Mouse (Mus musculus): ENCODE data around the gene Olfr805. TPM values are rescaled to one million over a fixed set of nuclear protein-coding genes. Genes with fewer than 3 reads are reported as not detected.

The Olfr805 gene
- polyA plus RNA-seq, 1 experiment: not detected

DNA sequence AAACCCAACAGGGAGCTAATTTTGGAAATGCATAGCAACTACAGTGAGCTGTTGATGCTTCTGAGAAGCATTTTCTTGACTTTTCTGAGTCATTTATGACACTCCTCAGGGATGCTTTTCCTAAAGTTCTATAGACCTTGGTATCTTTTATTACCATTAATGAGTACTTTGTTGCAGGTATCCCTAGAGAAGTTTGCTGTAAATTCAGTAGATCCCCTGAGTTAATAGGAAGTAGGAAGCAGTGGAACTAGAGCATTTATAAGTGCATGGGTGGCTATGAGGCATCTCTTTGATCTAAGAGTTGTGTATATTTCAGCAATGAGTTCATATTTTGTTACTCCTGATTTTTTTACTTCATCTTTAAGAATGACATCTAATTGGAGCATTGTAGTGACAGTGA is 26.3 kb downstream of the Olfr805 start, which contains the start of gene Olfr804:
Gene Olfr804, plus strand, starts transcription at position 301 of the 400 bp plus-strand sequence.
- H3K4me3 ChIP-seq (ENCODE audit: insufficient read depth, poor library complexity, severe bottlenecking): no peak within 1 kb of the TSS
- TF ChIP-seq CTCF (IDR thresholded peaks at IDR 0.05; ENCODE audit: control insufficient read depth, insufficient read depth, insufficient read length) (no peak), CEBPB (IDR thresholded peaks at IDR 0.05; ENCODE audit: low read depth) (no peak), MYOG (IDR thresholded peaks at IDR 0.05; ENCODE audit: control insufficient read depth, extremely low read depth, insufficient read length) (no peak), FOSL1 (IDR thresholded peaks at IDR 0.05; ENCODE audit: insufficient read depth, low read length, poor library complexity, severe bottlenecking) (no peak), MAX (IDR thresholded peaks at IDR 0.05) (no peak), MYOD1 (IDR thresholded peaks at IDR 0.05; ENCODE audit: control insufficient read depth, insufficient read length, low read depth) (no peak), USF1 (IDR thresholded peaks at IDR 0.05; ENCODE audit: low read depth) (no peak)

DNA sequence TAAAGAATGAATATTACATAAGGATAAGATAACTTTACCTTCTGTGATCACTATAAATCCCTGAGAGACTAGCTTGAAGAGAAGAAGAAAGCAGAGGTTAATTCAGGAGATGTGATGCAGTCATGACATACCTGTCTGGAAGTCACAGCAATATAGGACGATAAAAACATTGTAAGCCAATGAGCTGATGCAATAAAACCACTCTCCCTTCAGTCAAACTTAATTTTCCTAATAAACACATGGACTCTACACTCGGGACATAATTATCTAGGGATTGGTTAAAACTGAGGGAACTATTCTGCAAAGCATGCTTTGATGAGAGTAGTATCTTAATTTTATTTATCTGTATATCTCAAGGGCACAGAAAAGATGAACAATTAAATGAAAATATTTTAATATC is 35.0 kb downstream of the Olfr805 start, which contains the start of gene Olfr803:
Gene Olfr803, minus strand, starts transcription at position 101 of the 400 bp plus-strand sequence.
- TF ChIP-seq CEBPB (IDR thresholded peaks at IDR 0.05; ENCODE audit: low read depth) (no peak), MAX (IDR thresholded peaks at IDR 0.05) (no peak), FOSL1 (IDR thresholded peaks at IDR 0.05; ENCODE audit: insufficient read depth, low read length, poor library complexity, severe bottlenecking) (no peak), CTCF (IDR thresholded peaks at IDR 0.05; ENCODE audit: control insufficient read depth, insufficient read depth, insufficient read length) (no peak)
- Histone ChIP-seq H3K79me3 (ENCODE audit: low read depth) (no peaks in the 10 kb centered on the region), H3K4me3 (ENCODE audit: insufficient read depth, poor library complexity, severe bottlenecking) (no peak within 1 kb of the TSS), H3K27me3 (ENCODE audit: control insufficient read depth, insufficient read depth, insufficient read length) (no peaks in the 10 kb centered on the region), H3K79me2 (ENCODE audit: control insufficient read depth, insufficient read depth) (no peaks in the 10 kb centered on the region), H3ac (ENCODE audit: control insufficient read depth, insufficient read length, low read depth) (no peak within 1 kb of the TSS), H3K36me3 (ENCODE audit: control insufficient read depth, insufficient read depth) (no peaks in the 10 kb centered on the region)

More for the DNA sequence above, 26.3 kb downstream of the Olfr805 start, which contains the start of gene Olfr804:
- Histone ChIP-seq H3K36me3 (ENCODE audit: control insufficient read depth, insufficient read depth) (no peaks in the 10 kb centered on the region), H3K27me3 (ENCODE audit: control insufficient read depth, insufficient read depth, insufficient read length) (no peaks in the 10 kb centered on the region), H3K79me2 (ENCODE audit: control insufficient read depth, insufficient read depth) (no peaks in the 10 kb centered on the region), H3K79me3 (ENCODE audit: low read depth) (no peaks in the 10 kb centered on the region), H3ac (ENCODE audit: control insufficient read depth, insufficient read length, low read depth) (no peak within 1 kb of the TSS)

DNA sequence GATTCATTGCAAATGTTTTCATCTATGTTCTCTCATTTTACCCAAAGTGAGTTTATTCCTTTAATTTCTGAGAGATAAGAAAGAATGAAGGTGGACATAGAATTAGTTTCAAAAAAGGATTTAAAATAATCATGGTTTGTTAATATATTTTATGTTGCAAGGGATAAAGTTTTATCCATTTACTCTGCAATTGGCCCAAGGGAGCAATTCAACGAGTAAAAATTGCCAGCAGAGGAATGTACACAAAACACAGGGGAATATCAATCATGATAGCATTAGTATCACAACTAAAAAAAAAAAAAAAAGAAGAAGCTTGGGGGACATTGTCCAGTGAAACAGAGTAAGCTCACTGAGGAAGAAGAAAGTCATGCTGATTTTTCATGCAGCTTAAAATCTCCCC is 41.1 kb downstream of the Olfr805 start, which contains the start of gene Olfr802:
Gene Olfr802, minus strand, starts transcription at position 101 of the 400 bp plus-strand sequence.
- no peaks in the 10 kb centered on the region for H3K36me3 ChIP-seq (ENCODE audit: control insufficient read depth, insufficient read depth)
- no peak for TF ChIP-seq CEBPB (IDR thresholded peaks at IDR 0.05; ENCODE audit: low read depth)
- TF ChIP-seq CTCF (IDR thresholded peaks at IDR 0.05; ENCODE audit: control insufficient read depth, insufficient read depth, insufficient read length): no peak
- no peak for TF ChIP-seq USF1 (IDR thresholded peaks at IDR 0.05; ENCODE audit: low read depth)
- no peak for TF ChIP-seq MAX (IDR thresholded peaks at IDR 0.05)
- TF ChIP-seq MYOG (IDR thresholded peaks at IDR 0.05; ENCODE audit: control insufficient read depth, extremely low read depth, insufficient read length): no peak
- TF ChIP-seq MYOD1 (IDR thresholded peaks at IDR 0.05; ENCODE audit: control insufficient read depth, insufficient read length, low read depth): no peak
- no peak for TF ChIP-seq FOSL1 (IDR thresholded peaks at IDR 0.05; ENCODE audit: insufficient read depth, low read length, poor library complexity, severe bottlenecking)

DNA sequence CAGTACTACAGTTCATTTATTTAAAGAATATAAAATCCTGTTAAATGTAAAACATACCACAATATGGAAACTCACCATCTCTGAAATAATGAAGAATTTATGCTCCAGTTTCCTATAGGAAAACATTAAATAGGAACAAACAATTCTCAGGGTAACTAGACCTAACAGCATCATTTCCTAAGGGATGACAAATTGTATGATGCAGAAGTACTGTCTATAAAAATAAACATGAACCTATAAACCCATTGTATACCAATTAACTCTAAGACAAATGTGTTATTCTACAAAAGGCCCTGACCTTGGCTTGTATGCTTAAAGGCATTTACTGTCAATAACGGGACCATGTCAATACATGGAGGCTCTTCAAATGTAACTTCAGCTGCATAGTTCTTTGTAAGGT is 55.4 kb downstream of the Olfr805 start, which contains the start of gene Olfr801:
Gene Olfr801, minus strand, starts transcription at position 101 of the 400 bp plus-strand sequence.
- Histone ChIP-seq H3K4me3 (ENCODE audit: insufficient read depth, poor library complexity, severe bottlenecking) (no peak within 1 kb of the TSS), H3K27me3 (ENCODE audit: control insufficient read depth, insufficient read depth, insufficient read length) (no peaks in the 10 kb centered on the region), H3K36me3 (ENCODE audit: control insufficient read depth, insufficient read depth) (no peaks in the 10 kb centered on the region), H3K79me2 (ENCODE audit: control insufficient read depth, insufficient read depth) (no peaks in the 10 kb centered on the region), H3K79me3 (ENCODE audit: low read depth) (no peaks in the 10 kb centered on the region), H3ac (ENCODE audit: control insufficient read depth, insufficient read length, low read depth) (no peak within 1 kb of the TSS)
- no peak for TF ChIP-seq USF1 (IDR thresholded peaks at IDR 0.05; ENCODE audit: low read depth)
- no peak for TF ChIP-seq MYOD1 (IDR thresholded peaks at IDR 0.05; ENCODE audit: control insufficient read depth, insufficient read length, low read depth)
- TF ChIP-seq MYOG (IDR thresholded peaks at IDR 0.05; ENCODE audit: control insufficient read depth, extremely low read depth, insufficient read length): no peak
- no peak for TF ChIP-seq FOSL1 (IDR thresholded peaks at IDR 0.05; ENCODE audit: insufficient read depth, low read length, poor library complexity, severe bottlenecking)
- TF ChIP-seq CTCF (IDR thresholded peaks at IDR 0.05; ENCODE audit: control insufficient read depth, insufficient read depth, insufficient read length): no peak
- TF ChIP-seq CEBPB (IDR thresholded peaks at IDR 0.05; ENCODE audit: low read depth): no peak
- no peak for TF ChIP-seq MAX (IDR thresholded peaks at IDR 0.05)

More for the DNA sequence above, 41.1 kb downstream of the Olfr805 start, which contains the start of gene Olfr802:
- H3K79me2 ChIP-seq (ENCODE audit: control insufficient read depth, insufficient read depth): no peaks in the 10 kb centered on the region
- H3K4me3 ChIP-seq (ENCODE audit: insufficient read depth, poor library complexity, severe bottlenecking): no peak within 1 kb of the TSS
- no peaks in the 10 kb centered on the region for H3K79me3 ChIP-seq (ENCODE audit: low read depth)
- no peak within 1 kb of the TSS for H3ac ChIP-seq (ENCODE audit: control insufficient read depth, insufficient read length, low read depth)
- H3K27me3 ChIP-seq (ENCODE audit: control insufficient read depth, insufficient read depth, insufficient read length): no peaks in the 10 kb centered on the region

Small RNA genes lying within 50 kb of the gene (microRNA-seq; reads per million reads assigned to microRNA genes)
- gene Gm24485 (ENCODE audit: borderline microRNAs expressed): not detected

Other genes starting within 250 kb of the Olfr805 start
- gene Olfr789, start 244.6 kb downstream of the Olfr805 start, polyA plus RNA-seq (2012; fragmentation: generic; extraction: Trizol): not detected
- gene Olfr790, start 230.9 kb downstream of the Olfr805 start, polyA plus RNA-seq (2012; fragmentation: generic; extraction: Trizol): not detected
- not detected for gene Olfr791, start 207.6 kb downstream of the Olfr805 start, polyA plus RNA-seq (2012; fragmentation: generic; extraction: Trizol)
- not detected for gene Olfr792, start 190.2 kb downstream of the Olfr805 start, polyA plus RNA-seq (2012; fragmentation: generic; extraction: Trizol)
- gene Olfr794, start 161.7 kb downstream of the Olfr805 start, polyA plus RNA-seq (2012; fragmentation: generic; extraction: Trizol): not detected
- gene Olfr796, start 116.8 kb downstream of the Olfr805 start, polyA plus RNA-seq (2012; fragmentation: generic; extraction: Trizol): not detected
- gene Olfr798, start 101.4 kb downstream of the Olfr805 start, polyA plus RNA-seq (2012; fragmentation: generic; extraction: Trizol): not detected
- gene Olfr799, start 91.9 kb downstream of the Olfr805 start, polyA plus RNA-seq (2012; fragmentation: generic; extraction: Trizol): not detected
- gene Olfr800, start 71.7 kb downstream of the Olfr805 start, polyA plus RNA-seq (2012; fragmentation: generic; extraction: Trizol): not detected
- not detected for gene Olfr801, start 55.5 kb downstream of the Olfr805 start, polyA plus RNA-seq (2012; fragmentation: generic; extraction: Trizol)
- not detected for gene Olfr802, start 41.2 kb downstream of the Olfr805 start, polyA plus RNA-seq (2012; fragmentation: generic; extraction: Trizol)
- gene Olfr803, start 35.1 kb downstream of the Olfr805 start, polyA plus RNA-seq (2012; fragmentation: generic; extraction: Trizol): not detected
- gene Olfr804, start 26.2 kb downstream of the Olfr805 start, polyA plus RNA-seq (2012; fragmentation: generic; extraction: Trizol): not detected
- not detected for gene Olfr806, start 12.5 kb upstream of the Olfr805 start, polyA plus RNA-seq (2012; fragmentation: generic; extraction: Trizol)
- gene Olfr807, start 28.4 kb upstream of the Olfr805 start, polyA plus RNA-seq (2012; fragmentation: generic; extraction: Trizol): not detected
- gene Olfr808, start 36.1 kb upstream of the Olfr805 start, polyA plus RNA-seq (2012; fragmentation: generic; extraction: Trizol): not detected
- gene Olfr809, start 45.3 kb upstream of the Olfr805 start, polyA plus RNA-seq (2012; fragmentation: generic; extraction: Trizol): not detected
- gene Olfr810, start 65.5 kb upstream of the Olfr805 start, polyA plus RNA-seq (2012; fragmentation: generic; extraction: Trizol): not detected
- gene Olfr811, start 75.0 kb upstream of the Olfr805 start, polyA plus RNA-seq (2012; fragmentation: generic; extraction: Trizol): not detected
- not detected for gene Olfr812, start 116.7 kb upstream of the Olfr805 start, polyA plus RNA-seq (2012; fragmentation: generic; extraction: Trizol)
- not detected for gene Olfr813, start 126.0 kb upstream of the Olfr805 start, polyA plus RNA-seq (2012; fragmentation: generic; extraction: Trizol)
- not detected for gene Olfr814, start 150.5 kb upstream of the Olfr805 start, polyA plus RNA-seq (2012; fragmentation: generic; extraction: Trizol)
- not detected for gene Olfr815, start 176.5 kb upstream of the Olfr805 start, polyA plus RNA-seq (2012; fragmentation: generic; extraction: Trizol)
- gene Olfr816, start 186.2 kb upstream of the Olfr805 start, polyA plus RNA-seq (2012; fragmentation: generic; extraction: Trizol): not detected
- not detected for gene Olfr818, start 219.7 kb upstream of the Olfr805 start, polyA plus RNA-seq (2012; fragmentation: generic; extraction: Trizol)
- not detected for gene Olfr819, start 237.9 kb upstream of the Olfr805 start, polyA plus RNA-seq (2012; fragmentation: generic; extraction: Trizol)
- gene Olfr247, start 246.8 kb upstream of the Olfr805 start, polyA plus RNA-seq (2012; fragmentation: generic; extraction: Trizol): not detected